Mouse (Mus musculus) liver, adult 2 months (tissue): Measurements from ENCODE around the gene Ficd. TPM values are rescaled to one million over a fixed set of nuclear protein-coding genes. Genes with fewer than 3 reads are reported as not detected.

Source experiments
- DNase-seq: peaks from one replicate; pipeline ENCODE4 v3.0.0-alpha.2; 2011; ENCODE audit warnings: low read depth, low spot score; ENCODE audit errors: extremely low read depth
- H3K27ac ChIP-seq: fragments of 200-500 bp; replicated peaks from 2 replicates; pipeline ENCODE4 v1.5.1; 2012; ENCODE audit warnings: low read depth, mild to moderate bottlenecking, control low read depth, inconsistent platforms, low read length; ENCODE audit not compliant: insufficient read depth
- H3K27me3 ChIP-seq: fragments of 200-500 bp; 2 replicates; pipeline ENCODE4 v1.6.1; 2012; ENCODE audit warnings: mild to moderate bottlenecking, moderate library complexity, low read length, inconsistent platforms; ENCODE audit not compliant: control insufficient read depth, insufficient read depth
- H3K36me3 ChIP-seq: fragments of 200-500 bp; 2 replicates; pipeline ENCODE4 v1.6.1; 2012; ENCODE audit warnings: low read length, inconsistent platforms; ENCODE audit not compliant: control insufficient read depth, insufficient read depth
- H3K4me1 ChIP-seq: fragments of 200-500 bp; 2 replicates; pipeline ENCODE4 v1.6.1; 2011; ENCODE audit warnings: low read length; ENCODE audit not compliant: control insufficient read depth, insufficient read depth
- H3K4me3 ChIP-seq: fragments of 200-500 bp; 2 replicates; pipeline ENCODE4 v1.5.1; 2011; ENCODE audit warnings: low read depth, mild to moderate bottlenecking, control low read depth, low read length, moderate library complexity; ENCODE audit not compliant: insufficient read depth
- H3K79me2 ChIP-seq: fragments of 200-500 bp; 2 replicates; pipeline ENCODE4 v1.6.1; 2012; ENCODE audit warnings: inconsistent platforms, mild to moderate bottlenecking, low read length, moderate library complexity; ENCODE audit not compliant: control insufficient read depth, insufficient read depth
- H3K9ac ChIP-seq: fragments of 200-500 bp; 2 replicates; pipeline ENCODE4 v1.6.1; 2012; ENCODE audit warnings: low read depth, mild to moderate bottlenecking, control low read depth, inconsistent platforms, low read length
- CTCF ChIP-seq: fragments of 200-500 bp; IDR thresholded peaks from 2 replicates; pipeline ENCODE4 v1.5.1; 2011; ENCODE audit warnings: low read depth, low read length, control low read depth
- POLR2A ChIP-seq: fragments of 200-500 bp; IDR thresholded peaks from 2 replicates; pipeline ENCODE4 v1.6.1; 2011; ENCODE audit warnings: low read length, control low read depth; ENCODE audit not compliant: insufficient read depth; ENCODE audit errors: extremely low read depth
- WGBS: fragments of 180-500 bp; shearing (Covaris S2); methylation state at CpG from one replicate; pipeline ENCODE4 v1.1.7; 2018; 5-methylcytosine and 5-hydroxymethylcytosine counted together
- polyA plus RNA-seq: library from polyadenylated mRNA; depleted of rRNA; stranded (reverse); fragments of >200 nt; gene quantifications from 2 replicates; pipeline ENCODE4 v1.2.3, GENCODE M21; 2012
- total RNA-seq: library from RNA; depleted of rRNA; stranded (reverse); fragments of >200 nt; gene quantifications from 2 replicates; pipeline ENCODE4 v1.2.3, GENCODE M21; 2014

Ficd gene
- total and polyA plus RNA-seq, 2 experiments: 2.5 to 7.2 TPM

- DNase-seq: no peak
- WGBS: 80% methylated on average over 8 of the region's 8 CpGs
- H3K27ac ChIP-seq: no peak overlapping the region
Observed at GRCm38 (mm10) chr5:113719221-113719661, 16.4 kb upstream of the Ficd start.

GRCm38 (mm10) chr5:113722224-113723013, 13.2 kb upstream of the Ficd start:
- DNase-seq: no peak
- no peak for TF ChIP-seq POLR2A
- peak; percentile 22; the same call in 1 of the 2 replicates for TF ChIP-seq CTCF
- WGBS: 78% methylated on average over 10 of the region's 10 CpGs
- no peak overlapping the region for H3K27ac ChIP-seq
- H3K36me3 ChIP-seq: no peaks in the 10 kb centered on the region
- H3K79me2 ChIP-seq: no peaks in the 10 kb centered on the region
- H3K9ac ChIP-seq: no peak overlapping the region
- H3K4me1 ChIP-seq: no peaks in the 10 kb centered on the region
- no peak overlapping the region for H3K4me3 ChIP-seq
- no peaks in the 10 kb centered on the region for H3K27me3 ChIP-seq

More at GRCm38 (mm10) chr5:113719221-113719661, 16.4 kb upstream of the Ficd start:
- H3K4me3 ChIP-seq: no peak overlapping the region
- no peak overlapping the region for H3K9ac ChIP-seq
- H3K79me2 ChIP-seq: no peaks in the 10 kb centered on the region
- no peaks in the 10 kb centered on the region for H3K36me3 ChIP-seq
- H3K27me3 ChIP-seq: no peaks in the 10 kb centered on the region
- TF ChIP-seq CTCF: no peak
- no peak for TF ChIP-seq POLR2A
- H3K4me1 ChIP-seq: no peaks in the 10 kb centered on the region

- no peaks in the 10 kb centered on the region for H3K27me3 ChIP-seq
- H3K9ac ChIP-seq: no peak overlapping the region
- H3K4me1 ChIP-seq: no peaks in the 10 kb centered on the region
- DNase-seq: no peak
- no peak overlapping the region for H3K27ac ChIP-seq
- TF ChIP-seq POLR2A (no peak), CTCF (no peak)
- H3K79me2 ChIP-seq: no peaks in the 10 kb centered on the region
- H3K36me3 ChIP-seq: no peaks in the 10 kb centered on the region
- 34% methylated on average over 8 of the region's 8 CpGs for WGBS
- H3K4me3 ChIP-seq: no peak overlapping the region
Observed at GRCm38 (mm10) chr5:113723567-113724237, 11.9 kb upstream of the Ficd start.

- no peaks in the 10 kb centered on the region for H3K79me2 ChIP-seq
Observed at GRCm38 (mm10) chr5:113724446-113724845, 11.2 kb upstream of the Ficd start, which contains the start of gene 1700069L16Rik. Gene 1700069L16Rik, minus strand, starts transcription at chr5:113724772.

GRCm38 (mm10) chr5:113725417-113725816, 10.2 kb upstream of the Ficd start:
- H3K27ac ChIP-seq: no peak overlapping the region
- 74% methylated on average over 12 of the region's 12 CpGs for WGBS
- TF ChIP-seq POLR2A: no peak
- no peak for TF ChIP-seq CTCF

More at GRCm38 (mm10) chr5:113724446-113724845, 11.2 kb upstream of the Ficd start, which contains the start of gene 1700069L16Rik:
- no peaks in the 10 kb centered on the region for H3K36me3 ChIP-seq
- H3K27me3 ChIP-seq: no peaks in the 10 kb centered on the region
- H3K4me1 ChIP-seq: no peaks in the 10 kb centered on the region
- TF ChIP-seq CTCF (peak; percentile 90), POLR2A (no peak)
- peak; percentile 24 for DNase-seq
- 1% methylated on average over 15 of the region's 15 CpGs for WGBS
- no peak within 1 kb of the TSS for H3K27ac ChIP-seq
- no peak within 1 kb of the TSS for H3K9ac ChIP-seq
- H3K4me3 ChIP-seq: no peak within 1 kb of the TSS

More at GRCm38 (mm10) chr5:113725417-113725816, 10.2 kb upstream of the Ficd start:
- Histone ChIP-seq H3K4me3 (no peak overlapping the region), H3K4me1 (no peaks in the 10 kb centered on the region), H3K79me2 (no peaks in the 10 kb centered on the region), H3K9ac (no peak overlapping the region), H3K36me3 (no peaks in the 10 kb centered on the region), H3K27me3 (no peaks in the 10 kb centered on the region)
- DNase-seq: no peak
